Mouse (Mus musculus) bone marrow, adult 2 months (tissue): ENCODE data around the gene Phlda1.

Experiments used
- CTCF ChIP-seq: fragments of 200-500 bp; IDR thresholded peaks from 2 replicates; pipeline ENCODE4 v1.5.1; 2011; ENCODE audit warnings: low read length, control low read depth; ENCODE audit not compliant: control insufficient read depth, insufficient read depth
- POLR2A ChIP-seq: fragments of 200-500 bp; IDR thresholded peaks from 2 replicates; pipeline ENCODE4 v1.6.1; 2011; ENCODE audit warnings: low read depth, mild to moderate bottlenecking, control low read depth, low read length, borderline replicate concordance; ENCODE audit not compliant: control insufficient read depth

GRCm38 (mm10) chr10:111540678-111541077 lies 34.6 kb downstream of the Phlda1 start:
- no peak for TF ChIP-seq CTCF
- TF ChIP-seq POLR2A, result no peak
